In genomic region chrX:77050401-77051381, GRCm38 (mm10) we compare ENCODE assay signal across 8 mouse cellular contexts.
A peak's percentile ranks its signal among the peaks of the same experiment; 100 is the strongest.
DNase-seq lines count a peak whose midpoint lies in the region; ATAC-seq lines count a peak whose summit lies in the region.

No protein-coding gene starts in this region.

- H3K4me1 ChIP-seq in forebrain, embryonic 15.5 days, result 0 out of 2 replicates have a peak, but pooled peaks cover 7% of the 10 kb centered on the region
- H3K4me1 ChIP-seq in limb, embryonic 15.5 days, result no peaks in the 10 kb centered on the region

- H3K9me3 ChIP-seq in forebrain, embryonic 15.5 days, result no peaks in the 10 kb centered on the region
- H3K9me3 ChIP-seq in limb, embryonic 15.5 days, result no peaks in the 10 kb centered on the region

- 30% methylated on average over 5 of the region's 5 CpGs for WGBS in forebrain, embryonic 15.5 days
- 34% methylated on average over 5 of the region's 5 CpGs for WGBS in limb, embryonic 15.5 days

- no peaks in the 10 kb centered on the region for H3K36me3 ChIP-seq in forebrain, embryonic 15.5 days
- H3K36me3 ChIP-seq in limb, embryonic 15.5 days, result no peaks in the 10 kb centered on the region

- 0 out of 2 replicates have a peak overlapping the region, but pooled peaks have one; percentile 8 for H3K27ac ChIP-seq in forebrain, embryonic 15.5 days (replicated peaks)
- H3K27ac ChIP-seq in limb, embryonic 15.5 days, result peak overlapping the region; percentile 38; the same call in 1 of the 2 replicates

- H3K9ac ChIP-seq in forebrain, embryonic 15.5 days (replicated peaks), result no peak overlapping the region
- H3K9ac ChIP-seq in limb, embryonic 15.5 days, result no peak overlapping the region

- H3K27me3 ChIP-seq in forebrain, embryonic 15.5 days, result no peaks in the 10 kb centered on the region
- H3K27me3 ChIP-seq in limb, embryonic 15.5 days, result no peaks in the 10 kb centered on the region

- DNase-seq in testis, postnatal 14 days (ENCODE audit: low spot score), result peak; percentile 5
- no peak for DNase-seq in testis, postnatal 10 days (ENCODE audit: low spot score)
- peak; percentile 28 for DNase-seq in kidney, adult 9 months
- DNase-seq in right cerebral cortex, adult 2 months (ENCODE audit: low spot score in 2 of 2), result peak; percentile 3 to 4
- DNase-seq in thymus, adult 18-20 months, result no peak

- H3K4me3 ChIP-seq in forebrain, embryonic 15.5 days, result no peak overlapping the region
- H3K4me3 ChIP-seq in limb, embryonic 15.5 days, result no peak overlapping the region

- no peak overlapping the region for H3K4me2 ChIP-seq in forebrain, embryonic 15.5 days (replicated peaks)
- no peak overlapping the region for H3K4me2 ChIP-seq in limb, embryonic 15.5 days

- ATAC-seq in forebrain, embryonic 15.5 days (replicated peaks), result peak; percentile 92
- no peak for ATAC-seq in limb, embryonic 15.5 days (ENCODE audit: insufficient number of reproducible peaks, low FRiP score, low TSS enrichment, low read depth)
- no peak for ATAC-seq in CD4-positive, CD25-positive, alpha-beta regulatory T cell, adult 4 months

Comparison
In these comparisons a context has a peak if more than half of its experiments do, and no peak if none do; other contexts are left out.
1. DNase-seq: peak in testis, postnatal 14 days (single experiment), kidney, adult 9 months (single experiment) and right cerebral cortex, adult 2 months (2 of 2); none in testis, postnatal 10 days (single experiment) and thymus, adult 18-20 months (0 of 2).